Mouse (Mus musculus): ENCODE results near the gene Asic1. TPM values are rescaled to one million over a fixed set of nuclear protein-coding genes. Genes with fewer than 3 reads are reported as not detected.

Gene Asic1
- polyA plus RNA-seq, 1 experiment from 2014 or later: 1.2 TPM

DNA sequence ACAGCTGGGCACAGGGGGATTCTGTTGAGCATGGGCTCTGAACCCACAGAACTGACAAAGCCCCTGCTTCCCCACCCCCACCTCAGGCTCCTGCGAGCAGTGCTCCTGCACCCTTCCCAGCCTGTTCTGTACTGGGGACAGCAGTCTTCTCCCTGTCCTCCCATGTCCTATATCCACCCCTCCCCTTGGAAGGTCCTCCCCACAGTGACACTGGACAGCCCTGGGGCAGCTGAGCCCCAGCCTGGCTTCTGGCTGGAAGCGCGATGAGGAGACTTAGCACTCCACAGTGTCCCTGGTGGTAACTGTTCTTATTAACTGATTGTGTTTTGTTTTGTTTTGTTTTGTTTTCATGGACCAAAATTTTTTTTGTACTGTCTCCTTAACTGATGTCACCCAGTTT lies 43.4 kb downstream of the Asic1 start:
- no peaks in the 10 kb centered on the region for H3K4me1 ChIP-seq (replicated peaks; ENCODE audit: control insufficient read depth, insufficient read depth)
- ATAC-seq (ENCODE audit: low FRiP score, low TSS enrichment): no peak
- peaks cover 29% of the 10 kb centered on the region for H3K36me3 ChIP-seq (ENCODE audit: control insufficient read depth, insufficient read depth, low read length)
- H3K9ac ChIP-seq (ENCODE audit: low read length): no peak overlapping the region
- DNase-seq (ENCODE audit: low spot score): no peak
- TF ChIP-seq CTCF (IDR thresholded peaks at IDR 0.05; ENCODE audit: low read depth) (no peak), EP300 (optimal IDR thresholded peaks at IDR 0.05) (no peak)
- no peaks in the 10 kb centered on the region for H3K9me3 ChIP-seq (ENCODE audit: control insufficient read depth, low read length)
- H3K27me3 ChIP-seq (ENCODE audit: control insufficient read depth, insufficient read depth, low read length): no peaks in the 10 kb centered on the region
- no peak overlapping the region for H3K4me3 ChIP-seq (ENCODE audit: low read depth, low read length)
- WGBS: 79% methylated on average over 3 of the region's 3 CpGs
- no peak overlapping the region for H3K27ac ChIP-seq (replicated peaks)
- H3K4me2 ChIP-seq (replicated peaks; ENCODE audit: low read depth): no peak overlapping the region

DNA sequence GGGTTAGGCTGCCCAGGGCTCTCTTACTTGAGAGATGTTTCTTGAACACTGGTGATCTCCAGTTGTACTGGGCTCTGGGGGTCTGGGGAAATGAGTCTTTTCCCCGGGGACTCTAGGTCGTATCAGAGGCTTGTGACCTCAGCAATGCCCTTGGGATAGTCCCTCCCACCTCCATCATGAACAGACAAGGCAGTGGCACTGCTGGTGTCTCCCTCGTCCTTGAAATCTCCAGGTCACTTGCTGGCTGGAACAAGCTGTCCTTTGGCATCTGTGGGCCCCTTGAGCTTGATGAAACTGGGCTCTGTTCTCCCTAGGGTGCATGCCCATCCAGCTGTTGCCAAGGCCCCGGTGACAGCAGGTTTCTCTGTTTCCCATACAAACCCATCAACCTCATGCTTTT lies 44.0 kb downstream of the Asic1 start:
- no peak overlapping the region for H3K4me3 ChIP-seq (ENCODE audit: low read depth, low read length)
- no peaks in the 10 kb centered on the region for H3K9me3 ChIP-seq (ENCODE audit: control insufficient read depth, low read length)
- TF ChIP-seq CTCF (IDR thresholded peaks at IDR 0.05; ENCODE audit: low read depth) (no peak), EP300 (optimal IDR thresholded peaks at IDR 0.05) (no peak)
- H3K36me3 ChIP-seq (ENCODE audit: control insufficient read depth, insufficient read depth, low read length): peaks cover 26% of the 10 kb centered on the region
- H3K9ac ChIP-seq (ENCODE audit: low read length): no peak overlapping the region
- ATAC-seq (ENCODE audit: low FRiP score, low TSS enrichment) (no peak), DNase-seq (ENCODE audit: low spot score) (no peak)
- H3K27ac ChIP-seq (replicated peaks): no peak overlapping the region
- no peaks in the 10 kb centered on the region for H3K27me3 ChIP-seq (ENCODE audit: control insufficient read depth, insufficient read depth, low read length)
- no peaks in the 10 kb centered on the region for H3K4me1 ChIP-seq (replicated peaks; ENCODE audit: control insufficient read depth, insufficient read depth)
- no peak overlapping the region for H3K4me2 ChIP-seq (replicated peaks; ENCODE audit: low read depth)
- 70% methylated on average over 4 of the region's 4 CpGs for WGBS

DNA sequence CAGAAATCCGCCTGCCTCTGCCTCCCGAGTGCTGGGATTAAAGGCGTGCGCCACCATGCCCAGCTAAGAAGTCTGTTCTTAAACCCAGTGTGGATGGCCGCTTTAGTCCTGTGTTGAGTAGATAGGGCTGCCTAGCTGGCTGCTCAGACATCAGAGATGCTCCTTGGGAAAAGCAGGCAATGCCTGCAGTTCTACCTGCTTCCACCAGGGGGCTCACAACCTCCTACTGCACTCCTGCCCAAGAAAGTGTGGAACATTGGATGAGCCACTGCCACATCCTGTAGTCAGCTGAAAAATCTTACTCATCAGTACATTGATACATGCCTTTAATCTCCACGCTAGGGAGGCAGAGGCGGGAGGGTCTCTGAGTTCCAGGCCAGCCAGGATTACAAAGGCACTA lies 44.7 kb downstream of the Asic1 start:
- Histone ChIP-seq H3K9me3 (ENCODE audit: control insufficient read depth, low read length) (no peaks in the 10 kb centered on the region), H3K36me3 (ENCODE audit: control insufficient read depth, insufficient read depth, low read length) (peaks cover 21% of the 10 kb centered on the region), H3K4me1 (replicated peaks; ENCODE audit: control insufficient read depth, insufficient read depth) (no peaks in the 10 kb centered on the region), H3K9ac (ENCODE audit: low read length) (no peak overlapping the region), H3K27me3 (ENCODE audit: control insufficient read depth, insufficient read depth, low read length) (no peaks in the 10 kb centered on the region), H3K4me2 (replicated peaks; ENCODE audit: low read depth) (no peak overlapping the region), H3K4me3 (ENCODE audit: low read depth, low read length) (no peak overlapping the region), H3K27ac (replicated peaks) (no peak overlapping the region)
- DNase-seq (ENCODE audit: low spot score): peak; percentile 66
- TF ChIP-seq EP300 (optimal IDR thresholded peaks at IDR 0.05): no peak
- TF ChIP-seq CTCF (IDR thresholded peaks at IDR 0.05; ENCODE audit: low read depth): peak; percentile 95
- peak; percentile 30 for ATAC-seq (ENCODE audit: low FRiP score, low TSS enrichment)
- WGBS: 39% methylated on average over 7 of the region's 7 CpGs

DNA sequence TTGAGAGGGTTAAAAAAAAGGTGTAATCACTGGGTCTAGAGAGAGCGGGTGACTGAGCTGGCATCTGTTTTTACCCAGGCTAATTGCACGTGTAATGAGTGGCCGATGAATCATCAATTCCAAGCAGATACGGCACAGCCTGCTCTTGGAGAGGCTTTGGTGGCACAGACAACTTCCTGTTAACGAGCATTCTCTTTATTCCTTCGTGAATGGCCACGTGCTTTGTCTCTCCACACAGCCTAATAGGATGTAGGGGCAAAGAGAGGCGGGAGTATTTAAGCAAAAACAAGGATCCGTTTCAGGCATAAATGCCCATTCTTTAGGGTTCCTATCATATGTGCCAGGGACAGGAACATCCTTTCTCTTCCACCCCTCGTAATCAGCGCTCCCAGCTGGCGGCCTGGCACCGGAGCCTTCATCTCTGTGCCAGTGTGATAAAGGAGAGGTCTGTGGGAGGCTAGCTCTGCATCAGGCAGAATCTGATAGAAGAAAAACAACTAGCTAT lies 45.2 kb downstream of the Asic1 start:
- 78% methylated on average over 13 of the region's 13 CpGs for WGBS
- Histone ChIP-seq H3K4me2 (replicated peaks; ENCODE audit: low read depth) (no peak overlapping the region), H3K9ac (ENCODE audit: low read length) (no peak overlapping the region), H3K4me1 (replicated peaks; ENCODE audit: control insufficient read depth, insufficient read depth) (no peaks in the 10 kb centered on the region), H3K4me3 (ENCODE audit: low read depth, low read length) (no peak overlapping the region), H3K27ac (replicated peaks) (no peak overlapping the region), H3K9me3 (ENCODE audit: control insufficient read depth, low read length) (no peaks in the 10 kb centered on the region), H3K27me3 (ENCODE audit: control insufficient read depth, insufficient read depth, low read length) (no peaks in the 10 kb centered on the region), H3K36me3 (ENCODE audit: control insufficient read depth, insufficient read depth, low read length) (peaks cover 19% of the 10 kb centered on the region)
- DNase-seq (ENCODE audit: low spot score): no peak
- TF ChIP-seq CTCF (IDR thresholded peaks at IDR 0.05; ENCODE audit: low read depth): no peak
- no peak for TF ChIP-seq EP300 (optimal IDR thresholded peaks at IDR 0.05)
- ATAC-seq (ENCODE audit: low FRiP score, low TSS enrichment): peak; percentile 66

DNA sequence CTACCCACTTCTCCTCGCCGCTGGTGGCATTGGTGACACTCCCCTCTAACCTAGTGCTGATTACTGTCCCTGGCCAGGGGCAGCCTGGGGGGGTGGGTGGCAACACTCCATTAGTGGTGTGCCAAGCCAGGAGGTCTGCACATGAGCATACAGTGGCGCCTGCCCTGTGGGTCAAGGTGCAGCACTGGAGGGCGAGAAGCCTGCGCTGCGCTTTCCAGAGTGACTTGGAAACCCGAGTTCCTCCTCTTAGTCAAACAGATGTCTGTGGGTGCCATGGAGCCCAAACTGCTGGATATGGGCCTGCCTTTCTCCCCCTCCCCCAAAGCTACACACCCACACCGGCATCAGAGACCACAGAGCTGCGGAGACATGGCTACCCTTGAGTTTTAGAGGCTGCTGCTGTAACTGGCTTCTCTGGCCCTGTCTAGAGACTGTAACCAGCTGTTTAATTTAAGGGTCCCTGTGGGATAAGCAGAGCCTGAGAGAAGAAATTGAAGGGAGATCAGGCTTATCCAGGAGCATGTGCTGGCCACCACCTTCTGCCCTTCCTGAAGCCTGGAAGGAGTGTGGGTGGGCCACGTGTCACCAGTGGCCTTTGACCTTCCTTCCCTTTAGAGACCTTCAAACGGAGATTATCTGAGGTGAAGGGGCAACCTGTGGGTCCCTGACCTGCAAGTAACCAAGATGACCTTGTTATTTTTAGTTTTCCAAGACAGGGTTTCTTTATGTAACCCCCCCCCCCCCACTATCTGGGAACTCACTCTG lies 46.0 kb downstream of the Asic1 start:
- DNase-seq (ENCODE audit: low spot score) (no peak), ATAC-seq (ENCODE audit: low FRiP score, low TSS enrichment) (peak; percentile 14; the same call in 1 of the 2 replicates)
- Histone ChIP-seq H3K36me3 (ENCODE audit: control insufficient read depth, insufficient read depth, low read length) (peaks cover 13% of the 10 kb centered on the region), H3K4me1 (replicated peaks; ENCODE audit: control insufficient read depth, insufficient read depth) (no peaks in the 10 kb centered on the region), H3K9ac (ENCODE audit: low read length) (no peak overlapping the region), H3K27me3 (ENCODE audit: control insufficient read depth, insufficient read depth, low read length) (no peaks in the 10 kb centered on the region), H3K27ac (replicated peaks) (no peak overlapping the region), H3K4me2 (replicated peaks; ENCODE audit: low read depth) (no peak overlapping the region), H3K4me3 (ENCODE audit: low read depth, low read length) (no peak overlapping the region), H3K9me3 (ENCODE audit: control insufficient read depth, low read length) (no peaks in the 10 kb centered on the region)
- TF ChIP-seq CTCF (IDR thresholded peaks at IDR 0.05; ENCODE audit: low read depth): no peak
- 59% methylated on average over 11 of the region's 11 CpGs for WGBS

DNA sequence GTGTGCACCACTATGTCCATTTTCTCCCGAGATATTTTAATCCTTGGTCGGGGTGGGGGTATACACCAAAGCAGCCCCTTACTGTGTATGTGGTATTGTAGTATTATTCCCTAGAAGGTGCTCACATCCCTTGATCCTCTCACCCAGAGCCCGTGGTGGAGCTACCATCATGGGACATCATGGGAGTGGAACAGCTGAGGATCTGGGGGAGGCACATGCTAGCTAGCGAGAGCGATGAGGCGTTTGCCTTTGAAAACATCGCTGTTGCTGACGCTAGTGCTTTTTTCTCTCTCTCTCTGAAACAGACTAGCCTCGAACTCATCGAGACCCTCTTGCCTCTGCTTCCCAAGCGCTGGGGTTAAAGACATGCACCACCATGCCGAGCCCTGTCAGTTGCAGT lies 46.6 kb downstream of the Asic1 start:
- no peak for DNase-seq (ENCODE audit: low spot score)
- no peak overlapping the region for H3K4me3 ChIP-seq (ENCODE audit: low read depth, low read length)
- TF ChIP-seq CTCF (IDR thresholded peaks at IDR 0.05; ENCODE audit: low read depth) (no peak), EP300 (optimal IDR thresholded peaks at IDR 0.05) (no peak)
- peaks cover 10% of the 10 kb centered on the region for H3K36me3 ChIP-seq (ENCODE audit: control insufficient read depth, insufficient read depth, low read length)
- H3K9me3 ChIP-seq (ENCODE audit: control insufficient read depth, low read length): no peaks in the 10 kb centered on the region
- 86% methylated on average over 12 of the region's 12 CpGs for WGBS
- H3K4me1 ChIP-seq (replicated peaks; ENCODE audit: control insufficient read depth, insufficient read depth): no peaks in the 10 kb centered on the region
- no peaks in the 10 kb centered on the region for H3K27me3 ChIP-seq (ENCODE audit: control insufficient read depth, insufficient read depth, low read length)
- H3K4me2 ChIP-seq (replicated peaks; ENCODE audit: low read depth): no peak overlapping the region
- no peak overlapping the region for H3K27ac ChIP-seq (replicated peaks)
- ATAC-seq (ENCODE audit: low FRiP score, low TSS enrichment): no peak
- no peak overlapping the region for H3K9ac ChIP-seq (ENCODE audit: low read length)
